Mouse (Mus musculus) heart, embryonic 13.5 days (tissue): ENCODE measurements at regions not wholly inside any gene's neighbourhood (a gene's known extent, or its start where the extent isn't known, plus 50 kb on each side); places are given as distances from the start of the nearest gene placed in this dataset.

Experiments
- ATAC-seq: fragments of 200-750 bp; cut with Nextera tagmentation; 2 replicates; pipeline ENCODE4 v1.8.0; 2017; ENCODE audit warnings: moderate TSS enrichment; ENCODE audit not compliant: insufficient number of reproducible peaks, low FRiP score, low TSS enrichment; ENCODE audit errors: extremely low read depth
- H3K27ac ChIP-seq: fragments of 300-500 bp; sonication (generic); replicated peaks from 2 replicates; pipeline ENCODE4 v1.5.1; 2015; ENCODE audit warnings: moderate library complexity, mild to moderate bottlenecking, inconsistent platforms
- H3K27me3 ChIP-seq: fragments of 300-500 bp; sonication (generic); replicated peaks from 2 replicates; pipeline ENCODE4 v1.6.1; 2015; ENCODE audit warnings: mild to moderate bottlenecking, inconsistent platforms
- H3K36me3 ChIP-seq: fragments of 300-500 bp; sonication (generic); 2 replicates; pipeline ENCODE4 v1.6.1; 2015; ENCODE audit warnings: mild to moderate bottlenecking, inconsistent platforms
- H3K4me1 ChIP-seq: fragments of 300-500 bp; sonication (generic); 2 replicates; pipeline ENCODE4 v1.6.1; 2015; ENCODE audit warnings: inconsistent platforms
- H3K4me2 ChIP-seq: fragments of 300-500 bp; sonication (generic); 2 replicates; pipeline ENCODE4 v1.6.1; 2015; ENCODE audit warnings: inconsistent platforms, mild to moderate bottlenecking, moderate library complexity
- H3K4me3 ChIP-seq: fragments of 300-500 bp; sonication (generic); 2 replicates; pipeline ENCODE4 v1.5.1; 2015; ENCODE audit warnings: moderate library complexity, mild to moderate bottlenecking, inconsistent platforms
- H3K9ac ChIP-seq: fragments of 300-500 bp; sonication (generic); 2 replicates; pipeline ENCODE4 v1.6.1; 2015; ENCODE audit warnings: inconsistent platforms, mild to moderate bottlenecking, moderate library complexity
- H3K9me3 ChIP-seq: fragments of 300-500 bp; sonication (generic); 2 replicates; pipeline ENCODE4 v1.6.1; 2016; ENCODE audit warnings: inconsistent platforms
- WGBS: fragments of 180-500 bp; shearing (Covaris S2); methylation state at CpG from one replicate; pipeline ENCODE4 v1.1.7; 2015; ENCODE audit warnings: mixed read lengths; 5-methylcytosine and 5-hydroxymethylcytosine counted together

- Histone ChIP-seq H3K27me3 (no peaks in the 10 kb centered on the region), H3K9ac (no peak overlapping the region), H3K4me3 (no peak overlapping the region), H3K9me3 (no peaks in the 10 kb centered on the region), H3K4me1 (no peaks in the 10 kb centered on the region), H3K4me2 (no peak overlapping the region), H3K27ac (no peak overlapping the region), H3K36me3 (no peaks in the 10 kb centered on the region)
- WGBS = 68% methylated on average over 6 of the region's 6 CpGs
- ATAC-seq = no peak
Measured at GRCm38 (mm10) chr4:64259348-64260187, 212.8 kb upstream of the Tnc start.

GRCm38 (mm10) chr4:64255253-64255652 is 208.4 kb upstream of the Tnc start:
- H3K4me3 ChIP-seq = no peak overlapping the region
- no peaks in the 10 kb centered on the region for H3K36me3 ChIP-seq
- 57% methylated on average over 8 of the region's 8 CpGs for whole genome bisulfite sequencing
- no peak overlapping the region for H3K27ac ChIP-seq
- no peak overlapping the region for H3K9ac ChIP-seq
- H3K9me3 ChIP-seq = no peaks in the 10 kb centered on the region
- H3K27me3 ChIP-seq = no peaks in the 10 kb centered on the region
- ATAC-seq = no peak
- no peaks in the 10 kb centered on the region for H3K4me1 ChIP-seq
- H3K4me2 ChIP-seq = no peak overlapping the region

- no peaks in the 10 kb centered on the region for H3K27me3 ChIP-seq
- H3K36me3 ChIP-seq = no peaks in the 10 kb centered on the region
- H3K4me3 ChIP-seq = no peak overlapping the region
- no peak overlapping the region for H3K27ac ChIP-seq
- no peak overlapping the region for H3K9ac ChIP-seq
- H3K4me2 ChIP-seq = no peak overlapping the region
- no peaks in the 10 kb centered on the region for H3K4me1 ChIP-seq
- ATAC-seq = no peak
- WGBS = 70% methylated on average over 5 of the region's 5 CpGs
- no peaks in the 10 kb centered on the region for H3K9me3 ChIP-seq
Measured at GRCm38 (mm10) chr4:64250691-64251090, 203.9 kb upstream of the Tnc start.

DNA sequence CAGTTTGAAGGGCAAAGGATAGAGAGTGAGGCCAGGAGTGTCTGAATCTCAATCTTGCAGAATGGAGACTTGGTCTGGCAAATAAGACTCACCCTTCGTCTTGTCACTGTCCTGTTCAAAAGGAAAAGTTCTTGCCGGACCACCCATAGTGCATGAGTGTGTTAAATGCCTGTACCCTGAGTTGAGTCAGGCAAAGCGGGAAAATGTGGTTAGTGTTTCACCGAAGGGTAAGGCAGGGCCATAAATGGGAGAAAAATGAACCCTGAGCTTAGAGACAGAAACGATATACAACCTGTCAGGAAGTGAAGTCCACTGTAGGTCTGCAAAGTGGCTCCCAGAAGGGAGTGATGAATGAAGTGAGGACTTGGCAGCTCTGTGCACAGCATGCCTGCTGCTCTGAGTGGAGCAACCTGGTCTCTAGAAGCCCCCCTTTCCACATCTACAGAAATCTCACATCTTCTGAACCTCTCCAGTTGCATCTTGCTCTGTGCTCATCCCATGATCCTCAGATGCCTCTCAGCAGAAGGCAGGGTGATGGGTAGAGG is 191.5 kb upstream of the Tnc start:
- H3K9ac ChIP-seq = no peak overlapping the region
- H3K4me3 ChIP-seq = no peak overlapping the region
- no peak overlapping the region for H3K4me2 ChIP-seq
- H3K27me3 ChIP-seq = no peaks in the 10 kb centered on the region
- no peaks in the 10 kb centered on the region for H3K9me3 ChIP-seq
- H3K27ac ChIP-seq = no peak overlapping the region
- H3K36me3 ChIP-seq = no peaks in the 10 kb centered on the region
- WGBS = 49% methylated on average over 5 of the region's 5 CpGs
- no peaks in the 10 kb centered on the region for H3K4me1 ChIP-seq
- no peak for ATAC-seq

DNA sequence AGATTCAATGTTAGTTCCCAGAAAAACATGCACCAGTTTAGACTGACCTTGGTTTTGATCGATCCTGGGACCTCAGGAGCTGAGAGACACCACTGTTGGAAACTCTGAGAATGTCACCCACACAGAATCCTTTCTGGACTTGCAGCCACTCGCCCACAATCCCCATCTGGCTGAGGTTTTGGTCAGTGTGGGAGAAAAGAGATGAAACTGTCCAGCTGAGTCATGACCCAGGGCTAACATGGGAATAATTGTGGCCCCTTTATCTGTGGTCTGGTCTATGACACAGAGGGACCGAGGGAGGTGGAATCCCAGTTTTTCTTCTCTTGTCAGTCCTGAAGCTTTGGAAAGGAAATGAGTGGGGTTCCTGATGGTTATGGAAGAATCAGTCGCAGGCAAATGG is 188.7 kb upstream of the Tnc start:
- no peak overlapping the region for H3K4me2 ChIP-seq
- H3K4me1 ChIP-seq = no peaks in the 10 kb centered on the region
- no peaks in the 10 kb centered on the region for H3K27me3 ChIP-seq
- H3K9me3 ChIP-seq = no peaks in the 10 kb centered on the region
- WGBS = 71% methylated on average over 4 of the region's 4 CpGs
- no peaks in the 10 kb centered on the region for H3K36me3 ChIP-seq
- H3K9ac ChIP-seq = no peak overlapping the region
- ATAC-seq = no peak
- no peak overlapping the region for H3K4me3 ChIP-seq
- no peak overlapping the region for H3K27ac ChIP-seq

DNA sequence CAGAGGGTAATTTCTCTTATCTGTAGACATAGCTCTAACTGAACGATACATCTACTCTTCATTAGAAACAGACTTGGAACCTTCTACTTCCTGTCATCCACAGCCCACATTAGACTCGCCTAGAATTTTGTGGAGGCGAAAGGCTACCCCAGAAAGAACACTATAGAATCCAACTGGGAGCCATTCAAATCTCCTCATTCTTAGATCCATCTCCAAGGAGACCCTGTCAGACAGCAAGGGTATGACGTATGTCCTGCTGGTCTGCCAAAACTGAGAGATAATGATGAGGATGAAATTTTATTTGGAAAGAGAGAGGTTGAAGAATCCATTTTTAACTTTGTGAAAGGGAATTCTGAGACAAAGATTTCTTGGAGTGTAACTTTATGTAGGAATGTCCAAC is 185.3 kb upstream of the Tnc start:
- WGBS = 69% methylated on average over 4 of the region's 4 CpGs
- H3K36me3 ChIP-seq = no peaks in the 10 kb centered on the region
- no peak for ATAC-seq

GRCm38 (mm10) chr4:64228341-64228740 is 181.5 kb upstream of the Tnc start:
- H3K9ac ChIP-seq = no peak overlapping the region
- H3K4me2 ChIP-seq = no peak overlapping the region
- H3K9me3 ChIP-seq = no peaks in the 10 kb centered on the region
- H3K4me1 ChIP-seq = no peaks in the 10 kb centered on the region
- no peaks in the 10 kb centered on the region for H3K36me3 ChIP-seq
- WGBS = 67% methylated on average over 3 of the region's 3 CpGs
- no peak overlapping the region for H3K4me3 ChIP-seq
- no peak overlapping the region for H3K27ac ChIP-seq
- no peaks in the 10 kb centered on the region for H3K27me3 ChIP-seq
- ATAC-seq = no peak

More for the DNA sequence above, 185.3 kb upstream of the Tnc start:
- Histone ChIP-seq H3K4me1 (no peaks in the 10 kb centered on the region), H3K4me3 (no peak overlapping the region), H3K9ac (no peak overlapping the region), H3K9me3 (no peaks in the 10 kb centered on the region), H3K4me2 (no peak overlapping the region), H3K27me3 (no peaks in the 10 kb centered on the region), H3K27ac (no peak overlapping the region)

GRCm38 (mm10) chr4:64226635-64227034 is 179.8 kb upstream of the Tnc start:
- H3K27ac ChIP-seq = no peak overlapping the region
- ATAC-seq = no peak
- no peak overlapping the region for H3K4me2 ChIP-seq
- no peak overlapping the region for H3K4me3 ChIP-seq
- H3K36me3 ChIP-seq = no peaks in the 10 kb centered on the region
- H3K9me3 ChIP-seq = no peaks in the 10 kb centered on the region
- no peak overlapping the region for H3K9ac ChIP-seq
- H3K27me3 ChIP-seq = no peaks in the 10 kb centered on the region
- no peaks in the 10 kb centered on the region for H3K4me1 ChIP-seq

GRCm38 (mm10) chr4:64224918-64225317 is 178.1 kb upstream of the Tnc start:
- no peak overlapping the region for H3K27ac ChIP-seq
- H3K36me3 ChIP-seq = no peaks in the 10 kb centered on the region
- H3K4me3 ChIP-seq = no peak overlapping the region
- 79% methylated on average over 5 of the region's 5 CpGs for WGBS
- ATAC-seq = no peak
- no peak overlapping the region for H3K4me2 ChIP-seq
- H3K4me1 ChIP-seq = no peaks in the 10 kb centered on the region
- no peaks in the 10 kb centered on the region for H3K27me3 ChIP-seq
- H3K9me3 ChIP-seq = no peaks in the 10 kb centered on the region
- no peak overlapping the region for H3K9ac ChIP-seq

DNA sequence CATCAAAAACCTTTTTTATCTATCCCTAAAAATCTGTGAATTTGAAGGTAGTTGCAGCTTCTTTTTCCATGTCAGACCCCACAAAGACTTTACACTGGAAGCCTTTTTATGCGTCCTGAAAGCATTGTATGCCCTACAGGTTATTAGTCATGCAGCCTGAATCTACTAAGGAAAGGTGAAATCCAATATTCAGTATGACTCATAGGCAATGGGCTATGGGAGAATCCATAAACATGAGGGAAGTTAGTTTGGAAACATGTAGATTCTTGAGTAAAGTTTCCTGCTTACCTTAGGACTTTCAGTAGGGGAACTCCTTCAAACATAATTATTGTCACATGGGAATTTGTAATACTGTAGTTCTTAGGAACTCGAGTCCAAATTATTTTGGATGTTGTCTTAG is 173.0 kb upstream of the Tnc start:
- WGBS = 69% methylated on average over 2 of the region's 2 CpGs
- H3K4me3 ChIP-seq = no peak overlapping the region
- no peaks in the 10 kb centered on the region for H3K9me3 ChIP-seq
- H3K36me3 ChIP-seq = no peaks in the 10 kb centered on the region
- H3K27me3 ChIP-seq = no peaks in the 10 kb centered on the region
- no peak overlapping the region for H3K9ac ChIP-seq
- no peak for ATAC-seq
- no peaks in the 10 kb centered on the region for H3K4me1 ChIP-seq
- H3K27ac ChIP-seq = no peak overlapping the region
- H3K4me2 ChIP-seq = no peak overlapping the region

DNA sequence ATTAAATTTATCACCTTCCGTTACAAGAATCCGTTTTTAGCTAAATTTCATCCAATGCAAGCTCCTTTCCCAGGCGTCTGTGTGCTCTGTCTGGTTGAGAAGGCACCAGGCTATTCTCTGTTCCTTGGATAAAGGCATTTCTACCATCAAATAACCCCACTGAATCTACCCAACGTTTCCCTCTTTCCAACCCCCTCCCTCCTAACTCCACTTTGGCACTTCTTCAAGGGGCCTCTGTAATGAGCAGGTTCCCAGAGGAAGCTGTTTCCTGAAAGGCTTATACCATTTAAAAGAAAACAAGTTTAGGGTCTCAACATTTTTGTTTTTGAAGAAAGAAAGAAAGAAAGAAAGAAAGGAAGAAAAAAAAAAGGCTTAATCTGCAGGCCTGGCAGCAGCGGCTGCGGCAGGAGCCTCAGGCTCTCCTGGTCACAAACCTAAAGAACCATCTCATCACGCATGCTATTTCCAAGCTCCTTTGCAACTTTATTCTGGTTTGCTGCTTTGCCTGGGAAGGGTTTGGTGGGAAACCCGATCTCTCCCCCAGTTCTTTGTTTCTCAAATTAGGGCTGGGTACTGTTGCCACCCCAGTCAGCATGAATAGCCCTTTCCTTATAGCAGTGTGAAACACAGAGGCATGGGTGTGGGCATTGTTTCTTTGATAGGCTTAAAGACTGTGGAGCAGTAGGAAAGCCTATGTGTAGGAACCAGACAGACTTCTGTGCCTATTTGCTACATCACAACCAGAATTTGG is 160.5 kb upstream of the Tnc start:
- no peak for ATAC-seq
- no peak overlapping the region for H3K4me3 ChIP-seq
- H3K36me3 ChIP-seq = no peaks in the 10 kb centered on the region
- H3K9ac ChIP-seq = no peak overlapping the region
- H3K27ac ChIP-seq = no peak overlapping the region
- 0 out of 2 replicates have a peak, but pooled peaks cover 4% of the 10 kb centered on the region for H3K9me3 ChIP-seq
- H3K4me2 ChIP-seq = no peak overlapping the region
- H3K4me1 ChIP-seq = no peaks in the 10 kb centered on the region
- H3K27me3 ChIP-seq = no peaks in the 10 kb centered on the region
- 54% methylated on average over 8 of the region's 8 CpGs for WGBS
